ENCODE assay signal across 24 mouse cellular contexts in genomic region chr4:104027239-104027638, GRCm38 (mm10).
"Had no signal": no experiment of that assay in that cellular context is flagged by ENCODE, and none has a peak within 500 bp of the region (broad histone marks: within the 10 kb centered on the region; RNA-seq: fewer than 3 reads in every experiment).

No protein-coding gene starts in this region.

- H3K4me2 ChIP-seq: heart, embryonic 12.5 days; hindbrain, embryonic 12.5 days; hindbrain, embryonic 14.5 days; intestine, embryonic 15.5 days; limb, embryonic 13.5 days; limb, embryonic 15.5 days had no signal

- H3K36me3 ChIP-seq: heart, embryonic 10.5 days; heart, embryonic 12.5 days; hindbrain, embryonic 10.5 days; hindbrain, embryonic 12.5 days; intestine, embryonic 15.5 days; limb, embryonic 13.5 days; limb, embryonic 15.5 days had no signal

- H3K27me3 ChIP-seq: heart, embryonic 12.5 days; hindbrain, embryonic 12.5 days; intestine, embryonic 15.5 days; limb, embryonic 13.5 days; limb, embryonic 15.5 days had no signal

- H3K27ac ChIP-seq: gastrocnemius, adult 2 months; heart, adult 2 months; heart, embryonic 10.5 days; hindbrain, embryonic 10.5 days; hindbrain, embryonic 12.5 days; hindbrain, embryonic 14.5 days; intestine, embryonic 15.5 days; limb, embryonic 13.5 days; limb, embryonic 15.5 days had no signal

- H3K4me3 ChIP-seq: gastrocnemius, adult 2 months; heart, adult 2 months; heart, embryonic 10.5 days; heart, embryonic 12.5 days; hindbrain, embryonic 10.5 days; hindbrain, embryonic 12.5 days; intestine, embryonic 15.5 days; limb, embryonic 13.5 days; limb, embryonic 15.5 days had no signal

- H3K9me3 ChIP-seq: heart, embryonic 10.5 days; heart, embryonic 12.5 days; hindbrain, embryonic 10.5 days; hindbrain, embryonic 12.5 days; intestine, embryonic 15.5 days; limb, embryonic 13.5 days; limb, embryonic 15.5 days had no signal

- H3K4me1 ChIP-seq: heart, embryonic 10.5 days; heart, embryonic 12.5 days; intestine, embryonic 15.5 days; limb, embryonic 13.5 days; limb, embryonic 15.5 days had no signal

- DNase-seq: gastrocnemius, adult 2 months; gastrocnemius, postnatal 10 days; gastrocnemius, postnatal 25 days; heart, adult 2 months; heart, postnatal 10 days; heart, postnatal 4 days; kidney, adult 18-20 months; kidney, adult 8-10 months; kidney, postnatal 10 days; kidney, postnatal 36 days; layer of hippocampus, adult 9-11 months; layer of hippocampus, postnatal 36 days; left cerebral cortex, postnatal 4 days had no signal

- ATAC-seq: forebrain, embryonic 16.5 days; hindbrain, embryonic 16.5 days; inflammation-experienced regulatory T-cells, adult 6 months; intestine, embryonic 15.5 days had no signal

- H3K9ac ChIP-seq: heart, embryonic 12.5 days; hindbrain, embryonic 12.5 days; hindbrain, embryonic 14.5 days; intestine, embryonic 15.5 days; limb, embryonic 13.5 days; limb, embryonic 15.5 days had no signal
